Mouse (Mus musculus) CH12.LX (cell line): Measurements from ENCODE around the gene Tmc8. TPM values are rescaled to one million over a fixed set of nuclear protein-coding genes. Genes with fewer than 3 reads are reported as not detected.

Experiments
- DNase-seq: peaks from one replicate; pipeline ENCODE4 v3.0.0-alpha.2; 2013; ENCODE audit errors: extremely low read depth
- H3K27ac ChIP-seq: 2 replicates; pipeline ENCODE4 v1.5.1; 2012; ENCODE audit warnings: low read depth, mild to moderate bottlenecking, control low read depth, moderate library complexity; ENCODE audit not compliant: insufficient read depth
- H3K27me3 ChIP-seq: replicated peaks from 2 replicates; pipeline ENCODE3; 2012; ENCODE audit warnings: inconsistent platforms
- H3K36me3 ChIP-seq, 2 experiments: replicated peaks in 1 of 2; 2 replicates each; pipeline versions ENCODE3 to v1.6.1; 2012; ENCODE audit warnings: inconsistent platforms in 1 of 2, low read length in 1 of 2, mild to moderate bottlenecking in 1 of 2, mixed read lengths in 1 of 2, moderate library complexity in 1 of 2; ENCODE audit not compliant: control insufficient read depth in 1 of 2, insufficient read depth in 1 of 2
- H3K4me1 ChIP-seq, 2 experiments: 2 replicates each; pipeline ENCODE4 v1.6.1; 2012; ENCODE audit warnings: inconsistent platforms in 1 of 2, moderate library complexity in 1 of 2; ENCODE audit not compliant: insufficient read depth in 2 of 2, control insufficient read depth in 1 of 2
- H3K4me2 ChIP-seq: 2 replicates; pipeline ENCODE4 v1.6.1; 2012; ENCODE audit warnings: low read depth, mild to moderate bottlenecking, control low read depth; ENCODE audit not compliant: poor library complexity, insufficient read depth, severe bottlenecking
- H3K4me3 ChIP-seq, 3 experiments: fragments of 150-350 bp in 1 of 3; sonication (generic) in 1 of 3; replicated peaks in 1 of 3; 2 replicates each; pipeline versions ENCODE3 to v1.5.1; 2011 to 2012; ENCODE audit warnings: low read depth in 2 of 3, low read length in 2 of 3, mild to moderate bottlenecking in 2 of 3, moderate library complexity in 2 of 3, control low read depth in 1 of 3, improper control_type of control experiment in 1 of 3, inconsistent platforms in 1 of 3, mixed read lengths in 1 of 3; ENCODE audit not compliant: poor library complexity in 1 of 3
- H3K79me2 ChIP-seq: replicated peaks from 2 replicates; pipeline ENCODE4 v1.6.1; 2012; ENCODE audit warnings: mild to moderate bottlenecking, moderate library complexity; ENCODE audit not compliant: control insufficient read depth, poor library complexity, insufficient read depth, severe bottlenecking; ENCODE audit errors: extremely low read depth
- H3K9ac ChIP-seq: 2 replicates; pipeline ENCODE4 v1.6.1; 2012; ENCODE audit warnings: low read depth, mild to moderate bottlenecking, control low read depth, moderate library complexity; ENCODE audit not compliant: insufficient read depth
- H3K9me3 ChIP-seq: replicated peaks from 2 replicates; pipeline ENCODE3; 2012; ENCODE audit warnings: low read length, inconsistent platforms, mixed read lengths
- BHLHE40 ChIP-seq: IDR thresholded peaks from 2 replicates; pipeline ENCODE4 v1.6.1; 2011; ENCODE audit warnings: mild to moderate bottlenecking, low read depth, low read length, improper control_type of control experiment
- CHD1 ChIP-seq: IDR thresholded peaks from 2 replicates; pipeline ENCODE4 v1.6.1; 2012; ENCODE audit warnings: low read depth, low read length, improper control_type of control experiment, inconsistent platforms
- CHD2 ChIP-seq: IDR thresholded peaks from 2 replicates; pipeline ENCODE4 v1.6.1; 2011; ENCODE audit warnings: low read length, improper control_type of control experiment
- CTCF ChIP-seq, 2 experiments: IDR thresholded peaks in 1 of 2; conservative IDR thresholded peaks in 1 of 2; 2 replicates each; pipeline ENCODE4 v1.5.1; 2011 to 2012; ENCODE audit warnings: low read depth in 2 of 2, low read length in 2 of 2, improper control_type of control experiment in 1 of 2, inconsistent platforms in 1 of 2, mild to moderate bottlenecking in 1 of 2, moderate library complexity in 1 of 2
- E2F4 ChIP-seq: IDR thresholded peaks from 2 replicates; pipeline ENCODE4 v1.6.1; 2011; ENCODE audit warnings: low read depth, low read length, improper control_type of control experiment; ENCODE audit not compliant: insufficient replicate concordance
- ELF1 ChIP-seq: IDR thresholded peaks from 2 replicates; pipeline ENCODE4 v1.6.1; 2014; ENCODE audit warnings: low read depth, mild to moderate bottlenecking, inconsistent platforms, low read length, improper control_type of control experiment
- EP300 ChIP-seq: IDR thresholded peaks from 2 replicates; pipeline ENCODE4 v1.6.1; 2011; ENCODE audit warnings: low read length, improper control_type of control experiment
- GABPA ChIP-seq: IDR thresholded peaks from 2 replicates; pipeline ENCODE4 v1.6.1; 2012; ENCODE audit warnings: low read depth, low read length, improper control_type of control experiment, inconsistent platforms; ENCODE audit not compliant: insufficient replicate concordance
- IRF4 ChIP-seq: IDR thresholded peaks from 2 replicates; pipeline ENCODE4 v1.6.1; 2014; ENCODE audit warnings: low read depth, mild to moderate bottlenecking, inconsistent platforms, low read length, improper control_type of control experiment
- JUN ChIP-seq: IDR thresholded peaks from 2 replicates; pipeline ENCODE4 v1.6.1; 2011; ENCODE audit warnings: low read depth, mild to moderate bottlenecking, low read length, improper control_type of control experiment, moderate library complexity; ENCODE audit not compliant: insufficient read depth
- KAT2A ChIP-seq: IDR thresholded peaks from 2 replicates; pipeline ENCODE4 v1.6.1; 2012; ENCODE audit warnings: low read length, improper control_type of control experiment, inconsistent platforms; ENCODE audit not compliant: insufficient replicate concordance
- MAFK ChIP-seq: IDR thresholded peaks from 2 replicates; pipeline ENCODE4 v1.6.1; 2011; ENCODE audit warnings: low read length, improper control_type of control experiment; ENCODE audit not compliant: insufficient replicate concordance
- MAX ChIP-seq: IDR thresholded peaks from 2 replicates; pipeline ENCODE4 v1.6.1; 2011; ENCODE audit warnings: low read length, improper control_type of control experiment
- MEF2A ChIP-seq: IDR thresholded peaks from 2 replicates; pipeline ENCODE4 v1.6.1; 2014; ENCODE audit warnings: low read depth, mild to moderate bottlenecking, inconsistent platforms, low read length, improper control_type of control experiment, borderline replicate concordance
- MXI1 ChIP-seq: IDR thresholded peaks from 2 replicates; pipeline ENCODE4 v1.6.1; 2011; ENCODE audit warnings: mild to moderate bottlenecking, low read depth, low read length, improper control_type of control experiment
- MYC ChIP-seq: IDR thresholded peaks from 2 replicates; pipeline ENCODE4 v1.6.1; 2011; ENCODE audit warnings: low read depth, mild to moderate bottlenecking, improper control_type of control experiment, low read length
- NELFE ChIP-seq: IDR thresholded peaks from 2 replicates; pipeline ENCODE4 v1.6.1; 2011; ENCODE audit warnings: low read depth, low read length, improper control_type of control experiment
- NRF1 ChIP-seq: IDR thresholded peaks from 2 replicates; pipeline ENCODE4 v1.6.1; 2014; ENCODE audit warnings: low read depth, mild to moderate bottlenecking, inconsistent platforms, low read length, improper control_type of control experiment, moderate library complexity
- PAX5 ChIP-seq: IDR thresholded peaks from 2 replicates; pipeline ENCODE4 v1.6.1; 2012; ENCODE audit warnings: low read length, inconsistent platforms, mixed read lengths
- POLR2A ChIP-seq: IDR thresholded peaks from 2 replicates; pipeline ENCODE4 v1.6.1; 2011; ENCODE audit warnings: low read depth, mild to moderate bottlenecking, improper control_type of control experiment, low read length
- RAD21 ChIP-seq: IDR thresholded peaks from 2 replicates; pipeline ENCODE4 v1.6.1; 2011; ENCODE audit warnings: low read depth, mild to moderate bottlenecking, low read length, improper control_type of control experiment, moderate library complexity
- RCOR1 ChIP-seq: conservative IDR thresholded peaks from 2 replicates; pipeline ENCODE4 v1.6.1; 2012; ENCODE audit warnings: low read depth, mild to moderate bottlenecking, inconsistent platforms, low read length, improper control_type of control experiment
- SIN3A ChIP-seq: IDR thresholded peaks from 2 replicates; pipeline ENCODE4 v1.6.1; 2012; ENCODE audit warnings: low read length, improper control_type of control experiment, inconsistent platforms
- TBP ChIP-seq: conservative IDR thresholded peaks from 2 replicates; pipeline ENCODE4 v1.6.1; 2011; ENCODE audit warnings: low read depth, low read length, improper control_type of control experiment
- TCF12 ChIP-seq: IDR thresholded peaks from 2 replicates; pipeline ENCODE4 v1.6.1; 2014; ENCODE audit warnings: low read depth, mild to moderate bottlenecking, inconsistent platforms, low read length, improper control_type of control experiment
- UBTF ChIP-seq: IDR thresholded peaks from 2 replicates; pipeline ENCODE4 v1.6.1; 2012; ENCODE audit warnings: low read depth, mild to moderate bottlenecking, inconsistent platforms, low read length, improper control_type of control experiment, moderate library complexity
- USF2 ChIP-seq: conservative IDR thresholded peaks from 2 replicates; pipeline ENCODE4 v1.6.1; 2011; ENCODE audit warnings: low read depth, low read length, improper control_type of control experiment
- ZC3H11A ChIP-seq: IDR thresholded peaks from 2 replicates; pipeline ENCODE4 v1.6.1; 2012; ENCODE audit warnings: low read depth, mild to moderate bottlenecking, inconsistent platforms, low read length, improper control_type of control experiment
- ZKSCAN1 ChIP-seq: IDR thresholded peaks from 2 replicates; pipeline ENCODE4 v1.6.1; 2012; ENCODE audit warnings: low read depth, inconsistent platforms, low read length, improper control_type of control experiment, borderline replicate concordance
- ZMIZ1 ChIP-seq: IDR thresholded peaks from 2 replicates; pipeline ENCODE4 v1.6.1; 2012; ENCODE audit warnings: low read depth, mild to moderate bottlenecking, inconsistent platforms, low read length, improper control_type of control experiment
- ZNF384 ChIP-seq: IDR thresholded peaks from 2 replicates; pipeline ENCODE4 v1.6.1; 2012; ENCODE audit warnings: low read depth, low read length, improper control_type of control experiment, inconsistent platforms
- dilution Hi-C: fragments of 300-500 bp; cut with MboI; formaldehyde crosslinking; loops from 2 replicates; pipeline ENCODE4 v1.14.3; 2020; ENCODE audit warnings: low sequenced_read_pairs; ENCODE audit not compliant: extremely low pct_unique_long_range_greater_than_20kb, extremely low pct_ligation_motif_present
- in situ Hi-C: fragments of 300-500 bp; cut with MboI; formaldehyde crosslinking; loops from 3 replicates; pipeline ENCODE4 v1.14.3; 2019; ENCODE audit warnings: low sequenced_read_pairs, low pct_ligation_motif_present, low pct_unique_long_range_greater_than_20kb, mixed read lengths
- polyA plus RNA-seq: library from polyadenylated mRNA; unstranded; fragments of >175 nt; gene quantifications from 2 replicates; pipeline ENCODE4 v1.2.1, GENCODE M21; 2012; ENCODE audit warnings: low read depth; ENCODE audit not compliant: insufficient read length
- total RNA-seq, 2 experiments: library from RNA; depleted of rRNA; stranded (reverse); fragments of 300-350 nt in 1 of 2; fragments of >200 nt in 1 of 2; gene quantifications; 2 replicates each; pipeline ENCODE4 v1.2.3; 2012 to 2014

The Tmc8 gene
- total and polyA plus RNA-seq, 3 experiments: 2.2 to 9.8 (median 6.1) TPM

- TF ChIP-seq RCOR1: no peak
- peak; percentile 46; the same call in 1 of the 2 replicates for TF ChIP-seq MAX
- TF ChIP-seq ELF1: peak; percentile 14; the same call in 1 of the 2 replicates
- TF ChIP-seq ZC3H11A: no peak
- 0 out of 2 replicates have a peak, but pooled peaks have one; percentile 12 for TF ChIP-seq IRF4
- dilution Hi-C loops (no loop called here), in situ Hi-C loops (loop anchor here (5.0 kb wide), 1 partner anchor 410 kb away; no protein-coding TSS in a partner anchor)
- Histone ChIP-seq H3K27me3 (no peaks in the 10 kb centered on the region), H3K27ac (peak within 1 kb of the TSS; percentile 77), H3K4me3 (peak within 1 kb of the TSS in 2 of 3 experiments; percentile 20 to 30), H3K36me3 (peaks cover 0 to 3% of the 10 kb centered on the region in 2 experiments), H3K4me1 (peaks cover 45 to 93% of the 10 kb centered on the region in 2 experiments), H3K9ac (peak within 1 kb of the TSS; percentile 15; the same call in 1 of the 2 replicates), H3K9me3 (no peaks in the 10 kb centered on the region), H3K79me2 (no peaks in the 10 kb centered on the region), H3K4me2 (peak within 1 kb of the TSS; percentile 33)
- peak; percentile 33 for DNase-seq
Measured at GRCm38 (mm10) chr11:117797511-117798159, 15.8 kb downstream of the Tmc8 start, which contains the start of gene 6030468B19Rik. Gene 6030468B19Rik (plus strand): TSS chr11:117797660.

- peak; percentile 89 for DNase-seq
- peak overlapping the region in 1 of 3 experiments; percentile 20 for H3K4me3 ChIP-seq
- dilution Hi-C loops: no loop called here
- peak overlapping the region; percentile 15; the same call in 1 of the 2 replicates for H3K9ac ChIP-seq
- H3K9me3 ChIP-seq: no peaks in the 10 kb centered on the region
- peak overlapping the region; percentile 33 for H3K4me2 ChIP-seq
- peaks cover 49 to 94% of the 10 kb centered on the region in 2 experiments for H3K4me1 ChIP-seq
- in situ Hi-C loops: loop anchor here (5.0 kb wide), 1 partner anchor 411 kb away; no protein-coding TSS in a partner anchor
- H3K79me2 ChIP-seq: no peaks in the 10 kb centered on the region
- H3K36me3 ChIP-seq: peaks cover 0 to 8% of the 10 kb centered on the region in 2 experiments
- no peaks in the 10 kb centered on the region for H3K27me3 ChIP-seq
- peak overlapping the region; percentile 77 for H3K27ac ChIP-seq
- TF ChIP-seq NELFE (no peak), RCOR1 (0 out of 2 replicates have a peak, but pooled peaks have one; percentile 76), ZMIZ1 (peak; percentile 60; the same call in 1 of the 2 replicates), CHD2 (peak; percentile 82), RAD21 (no peak; the same call in 1 of the 2 replicates), MAFK (no peak), KAT2A (no peak), ZKSCAN1 (no peak), TBP (no peak), NRF1 (no peak; the same call in 1 of the 2 replicates), PAX5 (no peak), TCF12 (peak; percentile 99), UBTF (no peak), JUN (no peak), BHLHE40 (peak; percentile 75), POLR2A (no peak), EP300 (peak; percentile 86), IRF4 (0 out of 2 replicates have a peak, but pooled peaks have one; percentile 51), GABPA (no peak), CTCF (conservative IDR thresholded peaks at IDR 0.05 in 1 of 2, IDR thresholded peaks at IDR 0.05 in 1 of 2; ENCODE audit: low read depth in 2 of 2, low read length in 2 of 2) (no peak), ZNF384 (no peak), USF2 (no peak), MEF2A (peak; percentile 81), CHD1 (no peak), MXI1 (peak; percentile 38; the same call in 1 of the 2 replicates), MYC (peak; percentile 55; the same call in 1 of the 2 replicates), E2F4 (no peak), SIN3A (peak; percentile 63; the same call in 1 of the 2 replicates)
Measured at GRCm38 (mm10) chr11:117798160-117798541, 16.3 kb downstream of the Tmc8 start.
